Mouse (Mus musculus): ENCODE measurements around the gene Gm12695. TPM values are rescaled to one million over a fixed set of nuclear protein-coding genes. Genes with fewer than 3 reads are reported as not detected.

Gm12695 gene
- not detected for polyA plus RNA-seq (2017; shearing (Covaris generic))

GRCm38 (mm10) chr4:96785086-96785485 lies at the start of gene Gm12695:
TSS of gene Gm12695 (minus strand) at chr4:96785186.

Other genes starting within 250 kb of the Gm12695 start
- gene Cyp2j6, start 231.5 kb downstream of the Gm12695 start, polyA plus RNA-seq (2017; shearing (Covaris generic)), result not detected
- 0.14 TPM for gene Cyp2j9, start 193.6 kb downstream of the Gm12695 start, polyA plus RNA-seq (2017; shearing (Covaris generic))
- gene Cyp2j5, start 121.0 kb downstream of the Gm12695 start, polyA plus RNA-seq (2017; shearing (Covaris generic)), result not detected

Measured in naive thymus-derived CD4-positive, alpha-beta T cell, adult 5 months (primary cell).